Mouse (Mus musculus) intestine, embryonic 16.5 days (tissue): Measurements from ENCODE around the gene Rps5. TPM values are rescaled to one million over a fixed set of nuclear protein-coding genes. Genes with fewer than 3 reads are reported as not detected.
A peak's percentile ranks its signal among the peaks of the same experiment; 100 is the strongest.

Experiments
- ATAC-seq: fragments of 200-750 bp; cut with Nextera tagmentation; 2 replicates; pipeline ENCODE4 v1.8.0; 2017; ENCODE audit warnings: moderate TSS enrichment, moderate library complexity
- H3K27ac ChIP-seq: fragments of 300-500 bp; sonication (generic); 2 replicates; pipeline ENCODE4 v1.5.1; 2014; ENCODE audit warnings: mild to moderate bottlenecking, low read length
- H3K27me3 ChIP-seq: fragments of 300-500 bp; sonication (generic); replicated peaks from 2 replicates; pipeline ENCODE4 v1.6.1; 2014; ENCODE audit warnings: low read length, control low read depth, mixed read lengths; ENCODE audit not compliant: control insufficient read depth, insufficient read depth
- H3K36me3 ChIP-seq: fragments of 300-500 bp; sonication (generic); 2 replicates; pipeline ENCODE4 v1.6.1; 2014; ENCODE audit warnings: low read length, control low read depth; ENCODE audit not compliant: control insufficient read depth, insufficient read depth
- H3K4me1 ChIP-seq: fragments of 300-500 bp; sonication (generic); 2 replicates; pipeline ENCODE4 v1.6.1; 2014; ENCODE audit warnings: low read length, control low read depth, mixed read lengths; ENCODE audit not compliant: control insufficient read depth, insufficient read depth
- H3K4me2 ChIP-seq: fragments of 300-500 bp; sonication (generic); 2 replicates; pipeline ENCODE4 v1.6.1; 2014; ENCODE audit warnings: low read depth, low read length, control low read depth
- H3K4me3 ChIP-seq: fragments of 300-500 bp; sonication (generic); 2 replicates; pipeline ENCODE4 v1.5.1; 2014; ENCODE audit warnings: mild to moderate bottlenecking, low read length
- H3K9ac ChIP-seq: fragments of 300-500 bp; sonication (generic); 2 replicates; pipeline ENCODE4 v1.6.1; 2014; ENCODE audit warnings: low read depth, low read length
- H3K9me3 ChIP-seq: fragments of 300-500 bp; sonication (generic); 2 replicates; pipeline ENCODE4 v1.6.1; 2016; ENCODE audit warnings: low read length, control low read depth; ENCODE audit not compliant: control insufficient read depth
- WGBS: fragments of 180-500 bp; shearing (Covaris S2); extraction: QIAGEN DNeasy Blood & Tissue Kit; methylation state at CpG from one replicate; pipeline ENCODE4 v1.1.7; 2014; 5-methylcytosine and 5-hydroxymethylcytosine counted together
- polyA plus RNA-seq: library from polyadenylated mRNA; unstranded; fragments of >200 nt; fragmentation: Nextera tagmentation; extraction: Ambion mirVana; gene quantifications from 2 replicates; pipeline ENCODE4 v1.2.1, GENCODE M21; 2015

The Rps5 gene
- polyA plus RNA-seq, 1 experiment from 2014 or later: 1,023 TPM

GRCm38 (mm10) chr7:12949032-12949871 lies 27.2 kb downstream of the Rps5 start:
- H3K27me3 ChIP-seq: no peaks in the 10 kb centered on the region
- H3K4me2 ChIP-seq: peak overlapping the region; percentile 88
- peaks cover 10% of the 10 kb centered on the region for H3K4me1 ChIP-seq
- WGBS: 8% methylated on average over 35 of the region's 35 CpGs
- peak overlapping the region; percentile 77 for H3K9ac ChIP-seq
- peak; percentile 98 for ATAC-seq
- H3K9me3 ChIP-seq: no peaks in the 10 kb centered on the region
- H3K4me3 ChIP-seq: peak overlapping the region; percentile 52
- H3K36me3 ChIP-seq: no peaks in the 10 kb centered on the region
- H3K27ac ChIP-seq: peak overlapping the region; percentile 89

- 4% methylated on average over 16 of the region's 16 CpGs for WGBS
- H3K4me3 ChIP-seq: peak overlapping the region; percentile 52
These were observed 27.8 kb downstream of the Rps5 start for GRCm38 (mm10) chr7:12949872-12950229.

DNA sequence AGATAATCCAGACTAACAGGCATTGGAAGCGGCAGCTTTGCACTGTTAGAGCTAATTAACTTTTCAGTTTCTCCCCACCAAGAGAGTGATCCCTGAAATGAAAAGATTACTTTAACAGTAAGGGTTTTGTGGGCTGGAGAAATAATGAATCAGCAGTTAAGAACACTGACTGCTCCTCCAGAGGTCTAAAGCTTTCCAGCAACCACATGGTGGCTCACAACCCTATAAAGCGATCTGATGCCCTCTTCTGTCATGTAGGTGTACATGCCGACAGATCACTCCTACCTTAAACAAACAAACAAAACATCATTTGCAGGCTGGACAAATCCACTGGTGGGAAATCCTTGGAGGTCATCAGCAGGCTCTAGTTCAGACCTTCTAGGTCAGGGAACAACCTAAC lies 32.8 kb downstream of the Rps5 start:
- ATAC-seq: no peak
- WGBS: 46% methylated on average over 3 of the region's 3 CpGs
- Histone ChIP-seq H3K4me1 (peaks cover 6% of the 10 kb centered on the region), H3K27ac (no peak overlapping the region), H3K9me3 (no peaks in the 10 kb centered on the region), H3K4me2 (no peak overlapping the region), H3K36me3 (no peaks in the 10 kb centered on the region), H3K9ac (no peak overlapping the region), H3K27me3 (no peaks in the 10 kb centered on the region), H3K4me3 (no peak overlapping the region)

More at GRCm38 (mm10) chr7:12949872-12950229, 27.8 kb downstream of the Rps5 start:
- Histone ChIP-seq H3K9me3 (no peaks in the 10 kb centered on the region), H3K4me2 (peak overlapping the region; percentile 88), H3K36me3 (no peaks in the 10 kb centered on the region), H3K27ac (peak overlapping the region; percentile 89), H3K4me1 (peaks cover 10% of the 10 kb centered on the region), H3K9ac (peak overlapping the region; percentile 77), H3K27me3 (no peaks in the 10 kb centered on the region)
- peak; percentile 78 for ATAC-seq

DNA sequence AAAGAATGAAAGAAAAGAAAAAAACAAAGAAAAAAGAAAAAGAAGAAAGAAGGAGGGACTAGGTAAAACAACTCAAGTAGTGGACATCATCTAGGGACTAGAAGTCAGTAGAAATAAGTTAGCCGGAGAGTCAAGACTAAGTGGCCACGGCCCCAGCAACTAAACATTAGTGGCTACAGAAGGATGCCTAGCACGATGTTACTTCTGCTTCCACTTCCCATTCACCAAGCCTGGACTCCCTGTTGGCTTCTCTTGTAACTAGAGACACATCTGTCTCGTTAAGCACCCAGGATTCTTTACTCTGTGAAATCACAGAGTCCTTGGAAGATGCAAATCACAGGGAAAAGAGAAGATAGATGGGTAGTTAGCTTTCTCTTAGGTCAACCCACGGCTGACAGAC lies 35.4 kb downstream of the Rps5 start:
- Histone ChIP-seq H3K36me3 (no peaks in the 10 kb centered on the region), H3K27me3 (no peaks in the 10 kb centered on the region), H3K27ac (no peak overlapping the region), H3K9me3 (no peaks in the 10 kb centered on the region), H3K9ac (no peak overlapping the region), H3K4me2 (no peak overlapping the region), H3K4me3 (no peak overlapping the region), H3K4me1 (no peaks in the 10 kb centered on the region)
- WGBS: 78% methylated on average over 5 of the region's 5 CpGs
- ATAC-seq: no peak

- Histone ChIP-seq H3K4me1 (no peaks in the 10 kb centered on the region), H3K9ac (no peak overlapping the region), H3K27me3 (no peaks in the 10 kb centered on the region), H3K36me3 (no peaks in the 10 kb centered on the region), H3K4me2 (no peak overlapping the region), H3K4me3 (no peak overlapping the region), H3K9me3 (no peaks in the 10 kb centered on the region), H3K27ac (peak overlapping the region; percentile 66; the same call in 1 of the 2 replicates)
- 63% methylated on average over 4 of the region's 4 CpGs for WGBS
- ATAC-seq: peak; percentile 82
These were observed 36.9 kb downstream of the Rps5 start for GRCm38 (mm10) chr7:12958948-12959347.

- no peak overlapping the region for H3K9ac ChIP-seq
- ATAC-seq: no peak
- H3K4me1 ChIP-seq: no peaks in the 10 kb centered on the region
- H3K4me2 ChIP-seq: no peak overlapping the region
- H3K4me3 ChIP-seq: no peak overlapping the region
- H3K27me3 ChIP-seq: no peaks in the 10 kb centered on the region
- 23% methylated on average over 4 of the region's 4 CpGs for WGBS
- no peaks in the 10 kb centered on the region for H3K36me3 ChIP-seq
- H3K9me3 ChIP-seq: no peaks in the 10 kb centered on the region
- H3K27ac ChIP-seq: peak overlapping the region; percentile 30; the same call in 1 of the 2 replicates
These were observed 37.6 kb downstream of the Rps5 start for GRCm38 (mm10) chr7:12959718-12960117.

DNA sequence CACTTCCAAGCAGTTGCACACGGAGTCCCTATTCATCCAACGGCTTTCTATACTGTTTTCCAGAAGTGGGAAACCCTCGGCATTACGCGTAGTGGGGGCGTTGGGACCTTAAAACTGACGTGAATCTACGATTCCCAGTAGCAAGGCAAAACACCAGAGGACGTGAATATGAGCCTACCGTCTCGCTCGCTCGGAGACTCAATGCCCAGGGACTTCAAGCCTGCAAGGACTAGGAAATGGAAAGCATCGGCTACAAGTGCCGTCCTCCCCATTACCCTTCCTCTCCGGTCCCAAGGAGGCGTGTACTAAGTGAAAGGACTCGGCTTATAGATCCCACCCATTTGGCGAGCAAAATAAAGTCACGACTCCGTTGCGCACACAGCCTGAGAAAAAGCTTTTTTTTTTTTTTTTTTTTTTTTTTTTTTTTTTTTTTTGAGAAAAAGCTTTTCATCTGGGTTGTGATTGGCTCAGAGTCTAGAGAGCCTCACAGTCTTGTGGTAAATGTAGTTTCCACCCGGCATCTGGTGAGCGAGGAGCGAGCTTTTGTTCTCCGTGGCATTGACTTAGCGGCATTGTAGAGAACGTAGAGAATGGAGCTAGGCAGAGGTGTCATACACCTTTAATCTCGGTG lies 39.5 kb downstream of the Rps5 start:
- peak overlapping the region; percentile 72 for H3K27ac ChIP-seq
- H3K9me3 ChIP-seq: no peaks in the 10 kb centered on the region
- WGBS: 3% methylated on average over 29 of the region's 29 CpGs
- peaks cover 6% of the 10 kb centered on the region for H3K4me1 ChIP-seq
- peak overlapping the region; percentile 62 for H3K4me2 ChIP-seq
- H3K36me3 ChIP-seq: no peaks in the 10 kb centered on the region
- peak; percentile 46 for ATAC-seq
- H3K27me3 ChIP-seq: no peaks in the 10 kb centered on the region
- peak overlapping the region; percentile 68 for H3K9ac ChIP-seq
- peak overlapping the region; percentile 54 for H3K4me3 ChIP-seq

- Histone ChIP-seq H3K27ac (peak within 1 kb of the TSS; percentile 94), H3K36me3 (peaks cover 7% of the 10 kb centered on the region; the same call in 1 of the 2 replicates), H3K4me3 (peak within 1 kb of the TSS; percentile 85), H3K4me2 (peak within 1 kb of the TSS; percentile 79), H3K4me1 (peaks cover 14% of the 10 kb centered on the region), H3K27me3 (no peaks in the 10 kb centered on the region), H3K9me3 (no peaks in the 10 kb centered on the region), H3K9ac (peak within 1 kb of the TSS; percentile 95)
- ATAC-seq: peak; percentile 95
- WGBS: under 1% methylated on average over 23 of the region's 23 CpGs
These were observed 43.6 kb downstream of the Rps5 start, which contains the start of gene Zfp324 for GRCm38 (mm10) chr7:12965678-12966091. Gene Zfp324 (plus strand): TSS chr7:12965838.

DNA sequence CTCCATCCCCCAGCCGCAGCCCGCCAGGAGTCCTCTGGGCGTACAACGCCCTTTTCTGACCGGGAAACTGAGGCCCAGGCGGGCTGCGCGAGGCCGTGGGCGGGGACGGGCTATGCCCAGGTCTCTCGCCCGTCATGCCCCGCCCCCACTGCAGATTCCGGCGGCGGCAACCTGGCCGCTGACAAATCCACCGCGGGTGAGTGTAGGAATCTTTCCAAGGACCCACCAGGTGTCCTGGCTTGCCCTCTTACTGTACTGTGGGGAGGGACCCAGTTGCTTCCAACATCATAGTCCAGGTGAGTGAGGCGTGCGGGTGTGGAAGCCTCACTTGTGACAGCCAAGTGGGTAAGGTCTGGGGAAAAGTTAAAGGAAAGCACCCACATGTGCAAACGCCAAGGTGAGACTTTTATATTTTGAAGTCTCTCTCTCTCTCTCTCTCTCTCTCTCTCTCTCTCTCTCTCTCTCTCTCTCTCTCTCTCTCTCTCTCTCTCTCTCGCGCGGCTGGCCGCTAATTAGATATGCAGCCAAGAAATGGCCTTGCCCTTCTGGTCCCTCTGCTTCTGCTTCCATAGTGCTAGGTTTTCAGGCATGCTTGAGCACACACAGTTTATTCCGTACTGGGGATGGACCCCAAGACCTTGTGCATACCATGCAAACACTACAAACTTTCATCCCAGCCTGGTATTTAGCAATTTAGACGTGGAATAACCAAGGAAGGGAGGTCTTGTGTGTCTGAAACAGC lies 44.2 kb downstream of the Rps5 start:
- Histone ChIP-seq H3K4me3 (peak overlapping the region; percentile 85), H3K4me2 (peak overlapping the region; percentile 79), H3K27me3 (no peaks in the 10 kb centered on the region), H3K9ac (peak overlapping the region; percentile 95), H3K36me3 (peaks cover 13% of the 10 kb centered on the region), H3K4me1 (peaks cover 14% of the 10 kb centered on the region), H3K9me3 (no peaks in the 10 kb centered on the region), H3K27ac (peak overlapping the region; percentile 94)
- peak; percentile 85 for ATAC-seq
- under 1% methylated on average over 29 of the region's 29 CpGs for WGBS
